Mouse (Mus musculus) ES-Bruce4 (cell line): ENCODE results near the gene Agbl5. TPM values are rescaled to one million over a fixed set of nuclear protein-coding genes. Genes with fewer than 3 reads are reported as not detected.

Experiments used
- H3K27ac ChIP-seq: 2 replicates; pipeline ENCODE4 v1.5.1; 2012; ENCODE audit warnings: low read length, inconsistent platforms; ENCODE audit not compliant: insufficient read depth
- H3K27me3 ChIP-seq: 2 replicates; pipeline ENCODE4 v1.6.1; 2012; ENCODE audit warnings: mild to moderate bottlenecking, low read length, inconsistent platforms; ENCODE audit not compliant: control insufficient read depth, poor library complexity, insufficient read depth, severe bottlenecking
- H3K36me3 ChIP-seq: 2 replicates; pipeline ENCODE4 v1.6.1; 2012; ENCODE audit warnings: inconsistent platforms, mild to moderate bottlenecking, low read length, moderate library complexity; ENCODE audit not compliant: control insufficient read depth, poor library complexity, insufficient read depth, severe bottlenecking
- H3K4me1 ChIP-seq: one replicate; pipeline ENCODE4 v1.8.1; 2011; ENCODE audit warnings: low read length; ENCODE audit not compliant: control insufficient read depth, insufficient read depth
- H3K4me3 ChIP-seq: 2 replicates; pipeline ENCODE4 v1.5.1; 2011; ENCODE audit warnings: low read depth, mild to moderate bottlenecking, low read length
- H3K9ac ChIP-seq: 2 replicates; pipeline ENCODE4 v1.6.1; 2012; ENCODE audit warnings: low read depth, mild to moderate bottlenecking, inconsistent platforms; ENCODE audit not compliant: poor library complexity, severe bottlenecking
- H3K9me3 ChIP-seq: replicated peaks from 2 replicates; pipeline ENCODE4 v1.6.1; 2012; ENCODE audit warnings: mild to moderate bottlenecking, low read length, inconsistent platforms; ENCODE audit not compliant: control insufficient read depth, poor library complexity, insufficient read depth, severe bottlenecking
- CTCF ChIP-seq: IDR thresholded peaks from one replicate; pipeline ENCODE4 v1.8.1; 2011; ENCODE audit warnings: low read depth, low read length
- EP300 ChIP-seq: IDR thresholded peaks from 2 replicates; pipeline ENCODE4 v1.6.1; 2011; ENCODE audit warnings: low read depth, low read length; ENCODE audit not compliant: insufficient read depth
- POLR2A ChIP-seq: IDR thresholded peaks from one replicate; pipeline ENCODE4 v1.8.1; 2011; ENCODE audit warnings: low read length; ENCODE audit not compliant: insufficient read depth
- polyA plus RNA-seq: library from polyadenylated mRNA; stranded (reverse); fragments of >200 nt; gene quantifications from 2 replicates; pipeline ENCODE4 v1.2.4, GENCODE M21; 2011; ENCODE audit warnings: low read depth; ENCODE audit not compliant: missing spikeins, insufficient read depth, insufficient read length

The Agbl5 gene
- polyA plus RNA-seq, 1 experiment: 22.0 TPM

DNA sequence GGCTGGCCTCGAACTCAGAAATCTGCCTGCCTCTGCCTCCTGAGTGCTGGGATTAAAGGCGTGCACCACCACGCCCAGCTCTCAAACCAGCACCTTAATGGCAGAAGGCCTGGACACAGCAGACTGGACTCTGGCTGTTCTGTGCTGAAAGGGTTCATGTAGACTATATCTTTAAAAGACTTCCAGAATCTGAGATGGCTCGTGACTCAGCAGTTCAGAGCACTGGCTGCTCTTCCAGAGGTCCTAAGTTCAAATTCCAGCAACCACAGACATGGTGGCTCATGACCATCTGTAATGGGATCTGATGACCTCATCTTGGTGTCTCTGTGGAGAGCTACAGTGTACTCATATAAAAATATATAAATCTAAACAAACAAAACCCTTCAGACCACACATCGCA lies 13.4 kb downstream of the Agbl5 start:
- H3K27me3 ChIP-seq: no peaks in the 10 kb centered on the region
- H3K9ac ChIP-seq: no peak overlapping the region
- no peaks in the 10 kb centered on the region for H3K9me3 ChIP-seq
- H3K4me3 ChIP-seq: no peak overlapping the region
- H3K27ac ChIP-seq: no peak overlapping the region
- no peaks in the 10 kb centered on the region for H3K4me1 ChIP-seq
- TF ChIP-seq CTCF: no peak
- TF ChIP-seq POLR2A: no peak
- no peak for TF ChIP-seq EP300
- peaks cover 22% of the 10 kb centered on the region for H3K36me3 ChIP-seq

DNA sequence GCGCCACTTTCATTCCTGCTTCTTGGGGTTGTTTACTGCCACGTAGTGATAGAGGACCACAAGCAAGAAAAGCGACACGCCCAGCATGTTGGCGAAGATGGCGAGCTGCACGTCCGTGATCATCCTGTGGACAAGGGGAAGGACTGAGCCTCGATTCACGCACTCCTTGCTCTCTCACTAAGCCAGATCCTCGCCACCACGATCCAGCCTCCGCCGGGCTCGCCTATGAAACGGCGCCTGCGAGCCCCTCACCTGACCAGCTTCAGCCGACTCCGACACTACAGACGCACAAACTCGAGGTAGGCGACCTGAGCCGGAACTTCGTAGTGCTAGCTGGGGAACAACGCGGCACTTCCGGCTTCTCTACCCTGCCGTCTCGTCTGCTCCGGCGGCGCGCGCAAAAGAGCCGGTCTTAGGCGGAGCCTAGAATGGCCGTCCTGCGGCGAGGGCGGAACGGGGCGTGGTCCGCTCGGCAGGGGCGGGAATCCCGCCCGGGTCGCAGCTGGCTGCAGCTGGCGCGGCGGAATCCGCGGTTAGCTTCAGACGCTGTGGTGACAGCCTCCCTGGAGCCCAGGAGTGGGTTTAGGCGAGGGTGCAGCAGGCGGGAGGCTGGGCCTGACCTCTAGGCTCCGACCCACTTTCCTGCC lies 19.0 kb downstream of the Agbl5 start, which contains the start of gene Ost4:
Ost4 (minus strand) TSS at position 376 of the 647 bp plus-strand sequence.
- H3K27me3 ChIP-seq: no peaks in the 10 kb centered on the region
- no peaks in the 10 kb centered on the region for H3K9me3 ChIP-seq
- H3K36me3 ChIP-seq: peaks cover 13% of the 10 kb centered on the region
- H3K4me3 ChIP-seq: peak within 1 kb of the TSS; percentile 79
- H3K27ac ChIP-seq: peak within 1 kb of the TSS; percentile 1; the same call in 1 of the 2 replicates
- TF ChIP-seq EP300 (no peak), CTCF (no peak), POLR2A (peak; percentile 67)
- no peaks in the 10 kb centered on the region for H3K4me1 ChIP-seq
- H3K9ac ChIP-seq: peak within 1 kb of the TSS; percentile 23

DNA sequence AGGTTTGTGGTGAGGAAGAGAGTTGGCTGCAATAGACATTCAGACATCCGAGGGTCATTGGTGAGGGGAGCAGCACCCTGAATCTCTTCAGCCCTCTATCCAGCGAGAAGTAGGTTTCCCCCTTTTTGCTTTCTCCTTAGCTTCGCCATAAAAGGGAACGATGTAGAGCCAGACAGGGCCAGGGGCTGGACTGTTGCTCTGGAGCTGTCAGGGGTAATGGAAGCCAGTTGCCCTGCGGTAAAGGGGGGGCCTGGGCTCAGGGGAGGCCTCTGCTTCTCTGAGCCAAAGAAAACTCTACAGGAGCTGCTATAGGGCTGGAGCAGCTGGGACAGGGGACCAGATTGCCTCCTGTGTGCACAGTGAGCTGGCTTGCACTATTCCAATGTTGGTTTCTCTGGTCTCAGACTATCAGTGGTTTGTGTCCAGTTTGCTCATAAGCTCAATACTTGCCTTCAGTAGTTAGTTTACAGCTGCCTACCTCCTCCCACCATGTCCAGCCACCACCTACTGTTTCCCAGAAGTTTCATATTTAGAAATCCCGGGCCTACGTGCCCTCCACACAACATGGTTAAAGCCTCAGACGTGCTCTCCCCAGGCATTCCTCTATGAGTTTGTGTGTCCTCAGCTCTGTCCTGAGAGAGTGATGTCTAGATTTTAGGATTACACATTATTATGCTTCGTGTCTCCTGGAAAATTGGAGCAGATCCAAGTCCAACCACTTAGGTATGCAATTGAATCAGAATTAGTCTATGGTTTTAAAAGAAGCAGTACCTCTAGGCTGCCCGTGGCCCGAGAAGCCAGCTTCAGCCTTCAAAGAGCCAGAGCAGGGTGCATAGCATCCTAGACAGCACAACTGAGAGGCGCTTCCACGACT lies 20.2 kb downstream of the Agbl5 start:
- Histone ChIP-seq H3K27ac (no peak overlapping the region), H3K27me3 (no peaks in the 10 kb centered on the region), H3K9me3 (no peaks in the 10 kb centered on the region), H3K4me1 (no peaks in the 10 kb centered on the region), H3K36me3 (peaks cover 12% of the 10 kb centered on the region), H3K9ac (peak overlapping the region; percentile 23), H3K4me3 (peak overlapping the region; percentile 70)
- TF ChIP-seq CTCF (no peak), POLR2A (no peak), EP300 (no peak)

DNA sequence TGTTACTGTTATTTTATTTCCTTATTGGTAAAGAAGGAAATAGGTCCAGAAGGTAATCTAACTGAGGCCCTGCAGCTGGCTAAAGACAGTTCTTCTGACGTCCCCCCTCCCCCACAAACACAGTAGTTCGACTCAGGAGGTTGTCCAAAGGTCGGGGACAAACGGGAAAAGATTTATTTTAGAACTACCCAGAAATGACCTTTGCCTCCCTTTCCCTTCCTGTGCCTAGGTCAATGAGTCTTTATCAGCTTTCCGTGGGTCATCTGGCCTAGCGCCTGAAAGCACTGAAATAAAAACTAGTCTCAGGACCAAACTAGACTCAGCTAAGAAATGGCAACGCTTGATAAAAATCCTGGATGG lies 20.8 kb downstream of the Agbl5 start:
- no peak overlapping the region for H3K27ac ChIP-seq
- H3K9ac ChIP-seq: no peak overlapping the region
- H3K9me3 ChIP-seq: no peaks in the 10 kb centered on the region
- H3K4me1 ChIP-seq: no peaks in the 10 kb centered on the region
- TF ChIP-seq EP300: no peak
- TF ChIP-seq POLR2A: no peak
- no peak for TF ChIP-seq CTCF
- peaks cover 9% of the 10 kb centered on the region for H3K36me3 ChIP-seq
- H3K4me3 ChIP-seq: no peak overlapping the region
- H3K27me3 ChIP-seq: no peaks in the 10 kb centered on the region

DNA sequence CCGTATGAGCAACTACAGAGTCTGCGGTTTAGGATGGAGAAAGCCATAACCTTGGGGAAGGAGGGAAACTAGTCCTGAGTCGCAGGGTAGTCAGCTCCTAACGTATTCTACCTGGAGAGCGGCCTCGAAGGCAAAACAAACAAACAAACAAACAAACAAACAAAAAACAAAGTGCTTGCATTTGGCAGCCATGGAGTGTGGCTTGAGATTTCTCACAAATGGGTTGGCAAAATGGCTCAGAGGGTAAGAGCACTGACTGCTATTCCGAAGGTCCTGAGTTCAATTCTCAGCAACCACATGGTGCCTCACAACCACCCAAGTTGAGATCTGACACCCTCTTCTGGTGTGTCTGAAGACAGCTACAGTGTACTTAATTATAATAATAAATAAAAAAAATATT lies 21.4 kb downstream of the Agbl5 start:
- H3K9ac ChIP-seq: no peak overlapping the region
- TF ChIP-seq CTCF: no peak
- TF ChIP-seq POLR2A: no peak
- no peak for TF ChIP-seq EP300
- H3K27me3 ChIP-seq: no peaks in the 10 kb centered on the region
- H3K27ac ChIP-seq: no peak overlapping the region
- no peak overlapping the region for H3K4me3 ChIP-seq
- peaks cover 5% of the 10 kb centered on the region for H3K36me3 ChIP-seq
- H3K4me1 ChIP-seq: no peaks in the 10 kb centered on the region
- no peaks in the 10 kb centered on the region for H3K9me3 ChIP-seq

DNA sequence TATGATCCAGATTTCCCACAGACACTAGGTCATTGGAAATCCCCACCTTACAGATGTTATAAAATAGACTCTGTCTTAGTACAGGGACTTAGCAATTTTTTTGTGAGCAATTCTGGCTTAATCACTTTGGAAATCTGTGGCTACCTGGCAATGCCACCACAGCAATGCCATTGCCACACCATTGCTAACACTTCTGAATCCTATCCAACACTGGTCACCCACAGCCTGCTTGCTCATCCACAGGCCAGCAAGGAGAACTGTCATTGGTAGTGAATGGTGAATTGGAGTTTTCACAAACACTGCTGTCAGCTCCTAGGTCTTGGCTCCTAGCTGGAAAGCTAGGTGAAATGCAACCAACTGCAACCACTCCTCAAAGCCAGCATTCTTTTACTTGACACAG lies 22.0 kb downstream of the Agbl5 start:
- no peak overlapping the region for H3K27ac ChIP-seq
- H3K9ac ChIP-seq: no peak overlapping the region
- H3K4me1 ChIP-seq: no peaks in the 10 kb centered on the region
- H3K27me3 ChIP-seq: no peaks in the 10 kb centered on the region
- H3K36me3 ChIP-seq: peaks cover under 1% of the 10 kb centered on the region
- H3K9me3 ChIP-seq: no peaks in the 10 kb centered on the region
- TF ChIP-seq CTCF (no peak), POLR2A (no peak), EP300 (no peak)
- H3K4me3 ChIP-seq: no peak overlapping the region
